Mouse (Mus musculus) ES-E14 (cell line): Measurements from ENCODE around the gene Gnas.

Experiments
- CHD2 ChIP-seq: IDR thresholded peaks from 2 replicates; pipeline ENCODE4 v1.6.1; 2014; ENCODE audit warnings: mild to moderate bottlenecking, low read depth, low read length, inconsistent platforms
- HCFC1 ChIP-seq: IDR thresholded peaks from 2 replicates; pipeline ENCODE4 v1.6.1; 2012; ENCODE audit warnings: low read length, inconsistent platforms, borderline replicate concordance; ENCODE audit not compliant: insufficient read depth
- MAFK ChIP-seq: IDR thresholded peaks from 2 replicates; pipeline ENCODE4 v1.6.1; 2014; ENCODE audit warnings: mild to moderate bottlenecking, low read depth, low read length, inconsistent platforms; ENCODE audit not compliant: insufficient read depth

- TF ChIP-seq MAFK (no peak), CHD2 (no peak), HCFC1 (no peak)
These were observed 16.1 kb downstream of the Gnas start for GRCm38 (mm10) chr2:174300186-174300585.
